In genomic region chr16:30491742-30492141, GRCm38 (mm10) we compare ENCODE assay signal across 22 mouse cellular contexts. TPM values are rescaled to one million over a fixed set of nuclear protein-coding genes. Genes with fewer than 3 reads are reported as not detected.
DNase-seq lines count a peak whose midpoint lies in the region; ATAC-seq and TF ChIP-seq lines count a peak whose summit lies in the region.
"Had no signal": no experiment of that assay in that cellular context is flagged by ENCODE, and none has a peak within 500 bp of the region (broad histone marks: within the 10 kb centered on the region; RNA-seq: fewer than 3 reads in every experiment).

No protein-coding gene starts in this region.

- intact Hi-C loops in heart, postnatal 25 days (cut with DNase I), result no loop called here

- H3K9me3 ChIP-seq in lung, embryonic 14.5 days (ENCODE audit: low read depth, low read length), result no peaks in the 10 kb centered on the region
- no peaks in the 10 kb centered on the region for H3K9me3 ChIP-seq in intestine, postnatal 0 days (ENCODE audit: control insufficient read depth)
- no peaks in the 10 kb centered on the region for H3K9me3 ChIP-seq in forebrain, embryonic 11.5 days (ENCODE audit: control insufficient read depth, low read length)
- H3K9me3 ChIP-seq: embryonic facial prominence, embryonic 12.5 days; forebrain, embryonic 12.5 days; G1E; heart, embryonic 12.5 days; hindbrain, embryonic 12.5 days had no signal

- no peak for TF ChIP-seq CTCF in lung, embryonic 14.5 days (IDR thresholded peaks at IDR 0.05; ENCODE audit: low read depth)
- TF ChIP-seq CTCF in intestine, postnatal 0 days (IDR thresholded peaks at IDR 0.05; ENCODE audit: low read depth), result no peak

- no peaks in the 10 kb centered on the region for H3K4me1 ChIP-seq in lung, embryonic 14.5 days (ENCODE audit: insufficient read depth)
- H3K4me1 ChIP-seq in intestine, postnatal 0 days (replicated peaks; ENCODE audit: control insufficient read depth, insufficient read depth, low read length), result peaks cover 5% of the 10 kb centered on the region; the same call in 1 of the 2 replicates
- peaks cover 4% of the 10 kb centered on the region; the same call in 1 of the 2 replicates for H3K4me1 ChIP-seq in forebrain, embryonic 11.5 days (replicated peaks; ENCODE audit: control insufficient read depth, insufficient read depth, low read length)
- H3K4me1 ChIP-seq: embryonic facial prominence, embryonic 12.5 days; forebrain, embryonic 12.5 days; hindbrain, embryonic 12.5 days had no signal

- H3K4me2 ChIP-seq in lung, embryonic 14.5 days, result no peak overlapping the region
- no peak overlapping the region for H3K4me2 ChIP-seq in intestine, postnatal 0 days (replicated peaks; ENCODE audit: low read depth)
- H3K4me2 ChIP-seq in forebrain, embryonic 11.5 days (ENCODE audit: low read depth, low read length, severe bottlenecking), result no peak overlapping the region
- H3K4me2 ChIP-seq: embryonic facial prominence, embryonic 12.5 days; forebrain, embryonic 12.5 days; heart, embryonic 12.5 days; hindbrain, embryonic 12.5 days had no signal

- H3K36me3 ChIP-seq in lung, embryonic 14.5 days (ENCODE audit: insufficient read depth), result no peaks in the 10 kb centered on the region
- no peaks in the 10 kb centered on the region for H3K36me3 ChIP-seq in intestine, postnatal 0 days (ENCODE audit: control insufficient read depth, insufficient read depth)
- no peaks in the 10 kb centered on the region for H3K36me3 ChIP-seq in forebrain, embryonic 11.5 days (ENCODE audit: control insufficient read depth, insufficient read depth, low read length)
- H3K36me3 ChIP-seq: embryonic facial prominence, embryonic 12.5 days; forebrain, embryonic 12.5 days; G1E; heart, embryonic 12.5 days; hindbrain, embryonic 12.5 days had no signal

- 15% methylated on average over 4 of the region's 4 CpGs for WGBS in lung, embryonic 14.5 days
- WGBS in intestine, postnatal 0 days, result 18% methylated on average over 4 of the region's 4 CpGs
- 74% methylated on average over 4 of the region's 4 CpGs for WGBS in forebrain, embryonic 11.5 days

- DNase-seq in lung, embryonic 14.5 days, result peak; percentile 35
- DNase-seq in lung, adult 18-20 months, result no peak
- DNase-seq in ovary, postnatal 36 days (ENCODE audit: low spot score), result peak; percentile 24
- no peak for DNase-seq in ovary, adult 18-20 months (ENCODE audit: low spot score)
- DNase-seq in heart, postnatal 25 days (ENCODE audit: low spot score), result no peak
- DNase-seq in forebrain, embryonic 11.5 days (ENCODE audit: low spot score), result no peak
- DNase-seq: adrenal gland, adult 8-10 months; adrenal gland, postnatal 36 days; B cell, adult 2 months; cerebellum, adult 2 months; cerebellum, postnatal 10 days; gastrocnemius, postnatal 14 days; heart, postnatal 4 days had no signal

- no peaks in the 10 kb centered on the region for H3K27me3 ChIP-seq in lung, embryonic 14.5 days (ENCODE audit: insufficient read depth, low read length)
- H3K27me3 ChIP-seq in intestine, postnatal 0 days (replicated peaks; ENCODE audit: control insufficient read depth, insufficient read depth, low read length), result no peaks in the 10 kb centered on the region
- no peaks in the 10 kb centered on the region for H3K27me3 ChIP-seq in forebrain, embryonic 11.5 days (ENCODE audit: control insufficient read depth, insufficient read depth, low read length)
- H3K27me3 ChIP-seq: embryonic facial prominence, embryonic 12.5 days; forebrain, embryonic 12.5 days; heart, embryonic 12.5 days; hindbrain, embryonic 12.5 days had no signal

- no peak overlapping the region for H3K9ac ChIP-seq in lung, embryonic 14.5 days
- 0 out of 2 replicates have a peak overlapping the region, but pooled peaks have one; percentile 1 for H3K9ac ChIP-seq in intestine, postnatal 0 days (ENCODE audit: low read depth, low read length)
- no peak overlapping the region for H3K9ac ChIP-seq in forebrain, embryonic 11.5 days (ENCODE audit: low read length)
- H3K9ac ChIP-seq: embryonic facial prominence, embryonic 12.5 days; forebrain, embryonic 12.5 days; heart, embryonic 12.5 days; hindbrain, embryonic 12.5 days had no signal

- H3K4me3 ChIP-seq in lung, embryonic 14.5 days (ENCODE audit: low read depth, low read length), result no peak overlapping the region
- H3K4me3 ChIP-seq in intestine, postnatal 0 days (ENCODE audit: low read depth, low read length), result no peak overlapping the region
- H3K4me3 ChIP-seq in forebrain, embryonic 11.5 days (ENCODE audit: low read depth, low read length), result no peak overlapping the region
- H3K4me3 ChIP-seq: embryonic facial prominence, embryonic 12.5 days; forebrain, embryonic 12.5 days; heart, embryonic 12.5 days; hindbrain, embryonic 12.5 days had no signal

- H3K27ac ChIP-seq in lung, embryonic 14.5 days (ENCODE audit: low read depth), result no peak overlapping the region
- H3K27ac ChIP-seq in intestine, postnatal 0 days (ENCODE audit: low read depth, low read length), result no peak overlapping the region
- no peak overlapping the region for H3K27ac ChIP-seq in forebrain, embryonic 11.5 days (ENCODE audit: low read depth, low read length)
- H3K27ac ChIP-seq: embryonic facial prominence, embryonic 12.5 days; forebrain, embryonic 12.5 days; hindbrain, embryonic 12.5 days had no signal

- ATAC-seq in lung, embryonic 14.5 days (ENCODE audit: insufficient read depth), result no peak
- no peak for ATAC-seq in intestine, postnatal 0 days
- no peak for ATAC-seq in forebrain, embryonic 11.5 days (replicated peaks; ENCODE audit: low FRiP score)
- ATAC-seq: CD4-positive, CD25-positive, alpha-beta regulatory T cell, adult 4 months; forebrain, embryonic 16.5 days; hindbrain, embryonic 16.5 days had no signal

RNA-seq across cellular contexts. Expression of gene Tmem44, which starts 58.9 kb away (rescaled TPM):
- 25.4 and 27.1 TPM in 2 replicates for polyA plus RNA-seq in lung, embryonic 14.5 days (2014; fragmentation: Nextera tagmentation; extraction: Ambion mirVana)
- polyA plus RNA-seq in intestine, postnatal 0 days (2015; fragmentation: Nextera tagmentation; extraction: Ambion mirVana), result 2.9 and 3.1 TPM in 2 replicates
- 1 to 10 TPM; 6.5 to 7.8 TPM for total RNA-seq in heart, postnatal 25 days (2021)
- 26.3 and 30.4 TPM in 2 replicates for polyA plus RNA-seq in forebrain, embryonic 11.5 days (2014; fragmentation: Nextera tagmentation; extraction: Ambion mirVana)

Comparison
In these comparisons a context has a peak if more than half of its experiments do, and no peak if none do; other contexts are left out.
1. DNase-seq: peak in lung, embryonic 14.5 days (single experiment) and ovary, postnatal 36 days (single experiment); none in lung, adult 18-20 months (0 of 2), ovary, adult 18-20 months (single experiment), heart, postnatal 25 days (single experiment) and forebrain, embryonic 11.5 days (single experiment).